18 mouse cellular contexts compared by ENCODE assay signal in the genomic region with DNA sequence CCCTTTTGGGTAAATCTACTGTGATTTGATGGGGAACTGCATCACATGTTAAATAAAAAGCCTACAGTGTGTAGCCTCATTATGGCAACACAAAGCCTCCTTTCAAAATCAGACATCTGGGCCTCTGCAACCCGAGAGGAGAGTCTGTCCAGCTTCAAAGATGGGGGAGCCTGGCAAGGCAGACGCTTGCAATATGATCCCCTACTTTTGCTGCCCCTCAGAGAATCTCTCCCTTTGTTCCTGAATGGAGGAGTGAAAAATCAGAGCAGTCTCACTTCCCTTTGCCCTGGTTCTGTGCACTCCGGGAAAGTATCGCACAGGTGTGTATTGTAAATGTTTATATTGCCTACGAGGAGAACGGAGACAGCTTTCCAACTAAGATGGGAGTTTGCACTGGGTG.
A peak's percentile ranks its signal among the peaks of the same experiment; 100 is the strongest.
DNase-seq lines count a peak whose midpoint lies in the region; ATAC-seq and TF ChIP-seq lines count a peak whose summit lies in the region.
"Had no signal": no experiment of that assay in that cellular context is flagged by ENCODE, and none has a peak within 500 bp of the region (broad histone marks: within the 10 kb centered on the region; RNA-seq: fewer than 3 reads in every experiment).

No protein-coding gene starts in this region.

- H3K27me3 ChIP-seq in heart, embryonic 10.5 days (ENCODE audit: insufficient read depth, poor library complexity, severe bottlenecking) = no peaks in the 10 kb centered on the region
- no peaks in the 10 kb centered on the region for H3K27me3 ChIP-seq in heart, embryonic 12.5 days (replicated peaks)
- H3K27me3 ChIP-seq in lung, embryonic 14.5 days (ENCODE audit: insufficient read depth, low read length) = no peaks in the 10 kb centered on the region
- H3K27me3 ChIP-seq in embryonic facial prominence, embryonic 14.5 days (replicated peaks; ENCODE audit: control insufficient read depth, insufficient read depth, low read length) = no peaks in the 10 kb centered on the region
- no peaks in the 10 kb centered on the region for H3K27me3 ChIP-seq in neural tube, embryonic 11.5 days (ENCODE audit: control insufficient read depth, insufficient read depth, low read length)
- H3K27me3 ChIP-seq in midbrain, embryonic 14.5 days (ENCODE audit: control insufficient read depth, insufficient read depth, low read length) = no peaks in the 10 kb centered on the region
- H3K27me3 ChIP-seq: intestine, embryonic 15.5 days; limb, embryonic 15.5 days; midbrain, embryonic 15.5 days had no signal

- ATAC-seq in heart, embryonic 12.5 days (ENCODE audit: insufficient number of reproducible peaks, low FRiP score) = no peak
- ATAC-seq in lung, embryonic 14.5 days (ENCODE audit: insufficient read depth) = no peak
- peak; percentile 79 for ATAC-seq in embryonic facial prominence, embryonic 14.5 days (ENCODE audit: low read depth)
- no peak for ATAC-seq in neural tube, embryonic 11.5 days (ENCODE audit: insufficient read depth, low FRiP score, low TSS enrichment)
- ATAC-seq in midbrain, embryonic 14.5 days (ENCODE audit: low FRiP score, low TSS enrichment) = no peak
- ATAC-seq: forebrain, embryonic 14.5 days; intestine, embryonic 15.5 days; liver, postnatal 0 days; midbrain, embryonic 15.5 days had no signal

- no peak overlapping the region for H3K4me3 ChIP-seq in heart, embryonic 10.5 days
- H3K4me3 ChIP-seq in heart, embryonic 12.5 days = no peak overlapping the region
- no peak overlapping the region for H3K4me3 ChIP-seq in lung, embryonic 14.5 days (ENCODE audit: low read depth, low read length)
- no peak overlapping the region for H3K4me3 ChIP-seq in embryonic facial prominence, embryonic 14.5 days (ENCODE audit: low read depth, low read length)
- H3K4me3 ChIP-seq in neural tube, embryonic 11.5 days (ENCODE audit: low read depth, low read length) = no peak overlapping the region
- no peak overlapping the region for H3K4me3 ChIP-seq in midbrain, embryonic 14.5 days (replicated peaks; ENCODE audit: low read depth, low read length)
- H3K4me3 ChIP-seq: heart, adult 2 months; intestine, embryonic 15.5 days; limb, embryonic 15.5 days; midbrain, embryonic 15.5 days had no signal

- DNase-seq in heart, embryonic 10.5 days (ENCODE audit: low spot score) = peak; percentile 41
- no peak for DNase-seq in lung, embryonic 14.5 days
- DNase-seq in lung, postnatal 36 days = no peak
- peak; percentile 58 for DNase-seq in embryonic facial prominence, embryonic 14.5 days (ENCODE audit: low spot score)
- no peak for DNase-seq in neural tube, embryonic 11.5 days (ENCODE audit: low spot score)
- DNase-seq in midbrain, embryonic 14.5 days = no peak
- no peak for DNase-seq in urinary bladder, adult 18-20 months (ENCODE audit: low spot score in 2 of 2)
- DNase-seq: adrenal gland, postnatal 14 days; cerebellum, adult 9-11 months; heart, adult 2 months; heart, postnatal 14 days; liver, postnatal 0 days; lung, postnatal 4 days had no signal

- no peak overlapping the region for H3K4me2 ChIP-seq in heart, embryonic 12.5 days
- no peak overlapping the region for H3K4me2 ChIP-seq in lung, embryonic 14.5 days
- no peak overlapping the region for H3K4me2 ChIP-seq in embryonic facial prominence, embryonic 14.5 days (ENCODE audit: low read depth, low read length)
- no peak overlapping the region for H3K4me2 ChIP-seq in neural tube, embryonic 11.5 days (ENCODE audit: low read depth)
- no peak overlapping the region for H3K4me2 ChIP-seq in midbrain, embryonic 14.5 days (ENCODE audit: low read length)
- H3K4me2 ChIP-seq: intestine, embryonic 15.5 days; limb, embryonic 15.5 days; midbrain, embryonic 15.5 days had no signal

- WGBS in heart, embryonic 10.5 days = 77% methylated on average over 6 of the region's 6 CpGs
- WGBS in heart, embryonic 12.5 days = 62% methylated on average over 6 of the region's 6 CpGs
- WGBS in lung, embryonic 14.5 days = 17% methylated on average over 6 of the region's 6 CpGs
- 16% methylated on average over 6 of the region's 6 CpGs for WGBS in embryonic facial prominence, embryonic 14.5 days
- WGBS in neural tube, embryonic 11.5 days = 37% methylated on average over 6 of the region's 6 CpGs
- WGBS in midbrain, embryonic 14.5 days = 68% methylated on average over 6 of the region's 6 CpGs

- no peak overlapping the region for H3K27ac ChIP-seq in heart, embryonic 10.5 days
- no peak overlapping the region for H3K27ac ChIP-seq in heart, embryonic 12.5 days (ENCODE audit: poor library complexity, severe bottlenecking)
- peak overlapping the region; percentile 9; the same call in 1 of the 2 replicates for H3K27ac ChIP-seq in lung, embryonic 14.5 days (ENCODE audit: low read depth)
- no peak overlapping the region for H3K27ac ChIP-seq in embryonic facial prominence, embryonic 14.5 days (replicated peaks; ENCODE audit: low read depth, low read length)
- 0 out of 2 replicates have a peak overlapping the region, but pooled peaks have one; percentile 4 for H3K27ac ChIP-seq in neural tube, embryonic 11.5 days (ENCODE audit: low read depth, low read length)
- no peak overlapping the region for H3K27ac ChIP-seq in midbrain, embryonic 14.5 days (replicated peaks; ENCODE audit: low read depth, low read length)
- H3K27ac ChIP-seq: heart, adult 2 months; intestine, embryonic 15.5 days; limb, embryonic 15.5 days; midbrain, embryonic 15.5 days had no signal

- no peaks in the 10 kb centered on the region for H3K9me3 ChIP-seq in heart, embryonic 10.5 days
- H3K9me3 ChIP-seq in heart, embryonic 12.5 days (replicated peaks) = peaks cover 4% of the 10 kb centered on the region; the same call in 1 of the 2 replicates
- no peaks in the 10 kb centered on the region for H3K9me3 ChIP-seq in lung, embryonic 14.5 days (ENCODE audit: low read depth, low read length)
- H3K9me3 ChIP-seq in embryonic facial prominence, embryonic 14.5 days (ENCODE audit: control insufficient read depth, low read length) = no peaks in the 10 kb centered on the region
- H3K9me3 ChIP-seq in neural tube, embryonic 11.5 days (ENCODE audit: control insufficient read depth, low read length) = 0 out of 2 replicates have a peak, but pooled peaks cover 3% of the 10 kb centered on the region
- no peaks in the 10 kb centered on the region for H3K9me3 ChIP-seq in midbrain, embryonic 14.5 days (ENCODE audit: control insufficient read depth, low read length)
- H3K9me3 ChIP-seq: intestine, embryonic 15.5 days; midbrain, embryonic 15.5 days had no signal

- no peak for TF ChIP-seq CTCF in lung, embryonic 14.5 days (IDR thresholded peaks at IDR 0.05; ENCODE audit: low read depth)

- 0 out of 2 replicates have a peak, but pooled peaks cover 9% of the 10 kb centered on the region for H3K4me1 ChIP-seq in heart, embryonic 10.5 days
- H3K4me1 ChIP-seq in heart, embryonic 12.5 days (replicated peaks) = peaks cover 4% of the 10 kb centered on the region; the same call in 1 of the 2 replicates
- peaks cover 7% of the 10 kb centered on the region; the same call in 1 of the 2 replicates for H3K4me1 ChIP-seq in lung, embryonic 14.5 days (ENCODE audit: insufficient read depth)
- 0 out of 2 replicates have a peak, but pooled peaks cover 3% of the 10 kb centered on the region for H3K4me1 ChIP-seq in embryonic facial prominence, embryonic 14.5 days (ENCODE audit: control insufficient read depth, insufficient read depth, low read length)
- no peaks in the 10 kb centered on the region for H3K4me1 ChIP-seq in neural tube, embryonic 11.5 days (ENCODE audit: control insufficient read depth, insufficient read depth, low read length)
- H3K4me1 ChIP-seq in midbrain, embryonic 14.5 days (ENCODE audit: control insufficient read depth, insufficient read depth, low read length) = no peaks in the 10 kb centered on the region
- H3K4me1 ChIP-seq: intestine, embryonic 15.5 days; midbrain, embryonic 15.5 days had no signal

- no peaks in the 10 kb centered on the region for H3K36me3 ChIP-seq in heart, embryonic 10.5 days
- H3K36me3 ChIP-seq in heart, embryonic 12.5 days = no peaks in the 10 kb centered on the region
- H3K36me3 ChIP-seq in lung, embryonic 14.5 days (ENCODE audit: insufficient read depth) = no peaks in the 10 kb centered on the region
- H3K36me3 ChIP-seq in embryonic facial prominence, embryonic 14.5 days (ENCODE audit: control insufficient read depth, insufficient read depth, low read length) = no peaks in the 10 kb centered on the region
- no peaks in the 10 kb centered on the region for H3K36me3 ChIP-seq in neural tube, embryonic 11.5 days (ENCODE audit: control insufficient read depth, insufficient read depth, low read length)
- H3K36me3 ChIP-seq in midbrain, embryonic 14.5 days (ENCODE audit: control insufficient read depth, insufficient read depth, low read length) = no peaks in the 10 kb centered on the region
- H3K36me3 ChIP-seq: intestine, embryonic 15.5 days; limb, embryonic 15.5 days; midbrain, embryonic 15.5 days had no signal

- no peak overlapping the region for H3K9ac ChIP-seq in heart, embryonic 12.5 days
- no peak overlapping the region for H3K9ac ChIP-seq in lung, embryonic 14.5 days
- no peak overlapping the region for H3K9ac ChIP-seq in embryonic facial prominence, embryonic 14.5 days (ENCODE audit: low read depth, low read length)
- H3K9ac ChIP-seq in neural tube, embryonic 11.5 days (ENCODE audit: low read length) = no peak overlapping the region
- no peak overlapping the region for H3K9ac ChIP-seq in midbrain, embryonic 14.5 days (replicated peaks; ENCODE audit: low read length)
- H3K9ac ChIP-seq: intestine, embryonic 15.5 days; limb, embryonic 15.5 days; liver, postnatal 0 days; midbrain, embryonic 15.5 days had no signal

Comparison
In these comparisons a context has a peak if more than half of its experiments do, and no peak if none do; other contexts are left out.
1. DNase-seq: peak in heart, embryonic 10.5 days (single experiment) and embryonic facial prominence, embryonic 14.5 days (single experiment); none in lung, embryonic 14.5 days (single experiment), lung, postnatal 36 days (single experiment), neural tube, embryonic 11.5 days (single experiment), midbrain, embryonic 14.5 days (single experiment) and urinary bladder, adult 18-20 months (0 of 2).
2. H3K27ac ChIP-seq: peak in lung, embryonic 14.5 days (single experiment) and neural tube, embryonic 11.5 days (single experiment); none in heart, embryonic 10.5 days (single experiment), heart, embryonic 12.5 days (single experiment), embryonic facial prominence, embryonic 14.5 days (single experiment) and midbrain, embryonic 14.5 days (single experiment).